Mouse (Mus musculus): ENCODE measurements around the gene Gm3383.
"Not testable (repeated sequence)": the region's sequence is repeated elsewhere in the genome, so short reads cannot be mapped to it uniquely, and the experiment has no call there.

The Gm3383 gene

DNA sequence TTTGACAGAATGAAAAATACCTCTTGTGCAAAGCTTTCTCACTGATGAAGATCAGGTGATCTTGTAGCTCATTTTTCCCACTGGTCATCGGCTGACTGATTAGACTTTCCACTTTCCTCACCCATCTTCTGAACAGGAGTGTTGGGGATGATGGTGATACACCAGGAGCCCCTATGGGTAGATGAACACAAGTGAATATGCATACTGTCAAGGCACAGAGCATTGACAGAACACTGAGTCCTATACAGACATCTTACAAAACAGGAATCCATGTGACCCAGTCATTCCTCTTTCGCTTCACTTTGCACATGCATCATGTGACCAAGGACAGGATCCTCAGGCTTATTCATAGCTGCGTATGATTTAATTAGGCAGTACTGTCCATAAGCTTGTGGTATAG, at the start of gene Gm3383:
Gene Gm3383 (minus strand): TSS at position 101 of the 400 bp plus-strand sequence.
- not testable (repeated sequence) for DNase-seq (ENCODE audit: extremely low spot score, low read depth, low spot score)

DNA sequence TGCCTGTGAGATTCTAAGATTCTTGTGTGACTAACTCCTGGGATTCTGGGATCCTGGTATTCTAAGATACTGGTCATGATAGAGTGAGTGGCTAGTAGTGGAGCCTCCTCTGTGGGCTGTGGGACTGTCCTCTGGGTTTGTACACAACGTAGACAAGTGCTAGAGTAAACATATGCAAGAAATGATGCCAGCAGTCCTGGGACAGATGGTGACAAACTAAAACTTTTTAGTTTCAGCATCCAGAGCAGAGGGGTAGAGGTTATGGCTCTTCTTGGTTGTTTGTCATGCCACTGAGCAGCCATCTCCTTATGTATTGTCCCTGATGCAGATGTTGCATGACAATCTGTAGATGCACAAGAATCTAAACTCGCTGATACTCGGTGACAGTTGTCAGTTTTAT, 48.1 kb upstream of the Gm3383 start:
- not testable (repeated sequence) for DNase-seq (ENCODE audit: extremely low spot score, low read depth, low spot score)

DNA sequence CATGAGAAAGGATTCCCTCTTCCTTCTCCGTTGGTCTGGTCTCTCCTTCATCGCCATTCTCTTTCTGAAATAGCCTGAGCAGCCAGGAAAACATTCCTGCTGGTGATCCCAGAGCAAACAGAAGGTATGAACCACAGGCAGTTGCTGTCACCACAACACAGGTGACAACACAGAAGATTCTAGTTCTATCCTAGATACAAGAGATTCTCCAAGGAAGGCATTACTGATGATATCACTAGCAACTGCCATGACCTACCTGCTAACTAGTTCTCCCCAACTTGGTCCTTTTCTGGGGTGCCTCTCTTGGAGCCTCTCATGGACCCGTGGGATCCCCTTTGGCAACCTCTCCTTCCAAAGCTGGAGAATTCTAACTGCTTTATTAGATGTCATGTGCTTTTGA, 22.4 kb upstream of the Gm3383 start, which contains the start of gene Gm3424:
Gene Gm3424 (minus strand): TSS at position 101 of the 400 bp plus-strand sequence.
- DNase-seq (ENCODE audit: extremely low spot score, low read depth, low spot score), result not testable (repeated sequence)

DNA sequence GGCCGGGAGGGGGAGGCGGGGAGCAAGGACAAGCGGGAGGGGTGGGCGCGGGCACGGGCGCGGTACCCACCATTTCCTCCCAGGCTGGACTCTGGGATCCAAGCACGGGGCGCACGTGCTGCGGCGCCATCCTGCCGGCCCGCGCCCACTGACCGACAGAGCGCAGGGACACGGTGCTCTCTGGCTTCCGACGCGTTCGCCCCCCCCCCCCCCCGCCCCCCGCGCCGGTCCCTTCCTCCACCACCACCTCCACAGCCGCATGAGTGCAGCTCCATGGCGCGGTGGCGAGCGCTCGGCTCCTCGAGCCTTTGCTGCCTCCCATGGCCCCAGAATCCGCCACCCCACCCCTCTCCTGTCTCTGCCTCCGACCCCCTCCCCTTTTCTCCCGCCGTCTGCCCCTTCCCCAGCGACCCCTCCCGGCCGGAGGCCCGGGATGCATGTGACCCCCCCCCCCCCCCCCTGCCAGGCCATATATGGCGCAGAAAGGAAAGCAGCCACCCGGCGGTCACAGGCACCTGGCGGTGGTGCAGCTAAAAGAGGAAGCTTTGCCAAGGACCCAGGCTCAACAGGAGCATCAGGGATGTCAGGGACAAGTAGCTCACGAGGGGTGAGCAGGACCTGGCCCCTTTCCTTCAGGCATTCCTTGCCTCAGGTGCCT, 5.0 kb upstream of the Gm3383 start:
- DNase-seq (ENCODE audit: extremely low spot score, low read depth, low spot score), result not testable (repeated sequence)

DNA sequence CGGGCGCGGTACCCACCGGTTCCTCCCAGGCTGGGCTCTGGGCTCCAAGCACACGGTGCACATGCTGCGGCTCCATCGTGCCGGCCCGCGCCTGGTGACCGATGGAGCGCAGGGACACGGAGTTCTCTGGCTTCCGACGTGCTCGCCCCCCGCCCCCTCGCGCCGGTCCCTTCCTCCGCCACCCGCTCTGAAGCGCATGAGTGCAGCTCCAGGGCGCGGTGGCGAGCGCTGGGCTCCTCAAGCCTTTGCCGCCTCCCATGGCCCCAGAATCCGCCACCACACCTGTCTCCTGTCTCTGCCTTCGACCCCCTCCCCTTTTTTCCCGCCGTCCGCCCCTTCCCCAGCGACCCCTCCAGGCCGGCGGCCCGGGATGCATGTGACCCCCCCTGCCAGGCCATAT, 66.3 kb downstream of the Gm3383 start, which contains the start of gene Gm3373:
Gene Gm3373 (minus strand): TSS at position 101 of the 400 bp plus-strand sequence.
- not testable (repeated sequence) for DNase-seq (ENCODE audit: extremely low spot score, low read depth, low spot score)

DNA sequence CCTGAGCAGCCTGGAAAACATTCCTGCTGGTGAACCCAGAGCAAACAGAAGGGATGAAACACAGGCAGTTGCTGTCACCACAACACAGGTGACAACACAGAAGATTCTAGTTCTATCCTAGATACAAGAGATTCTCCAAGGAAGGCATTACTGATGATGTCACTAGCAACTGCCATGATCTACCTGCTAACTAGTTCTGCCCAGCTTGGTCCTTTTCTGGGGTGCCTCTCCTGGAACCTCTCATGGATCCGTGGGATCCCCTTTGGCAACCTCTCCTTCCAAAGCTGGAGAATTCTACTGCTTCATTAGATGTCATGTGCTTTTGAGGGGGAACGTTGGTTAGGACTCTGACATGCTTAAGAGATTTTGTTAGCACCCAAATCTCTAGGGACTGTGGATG, 120.4 kb downstream of the Gm3383 start, which contains the start of gene Gm9603:
Gene Gm9603 (minus strand): TSS at position 101 of the 400 bp plus-strand sequence.
- DNase-seq (ENCODE audit: extremely low spot score, low read depth, low spot score), result not testable (repeated sequence)

DNA sequence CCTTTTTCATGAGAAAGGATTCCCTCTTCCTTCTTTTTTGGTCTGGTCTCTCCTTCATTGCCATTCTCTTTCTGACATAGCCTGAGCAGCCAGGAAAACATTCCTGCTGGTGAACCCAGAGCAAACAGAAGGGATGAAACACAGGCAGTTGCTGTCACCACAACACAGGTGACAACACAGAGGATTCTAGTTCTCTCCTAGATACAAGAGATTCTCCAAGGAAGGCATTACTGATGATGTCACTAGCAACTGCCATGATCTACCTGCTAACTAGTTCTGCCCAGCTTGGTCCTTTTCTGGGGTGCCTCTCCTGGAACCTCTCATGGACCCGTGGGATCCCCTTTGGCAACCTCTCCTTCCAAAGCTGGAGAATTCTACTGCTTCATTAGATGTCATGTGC, 174.9 kb downstream of the Gm3383 start, which contains the start of gene Gm8265:
Gene Gm8265 (minus strand): TSS at position 101 of the 400 bp plus-strand sequence.
- DNase-seq (ENCODE audit: extremely low spot score, low read depth, low spot score), result not testable (repeated sequence)
